Mouse (Mus musculus): ENCODE measurements at regions not wholly inside any gene's neighbourhood (a gene's known extent, or its start where the extent isn't known, plus 50 kb on each side); places are given as distances from the start of the nearest gene placed in this dataset.

DNA sequence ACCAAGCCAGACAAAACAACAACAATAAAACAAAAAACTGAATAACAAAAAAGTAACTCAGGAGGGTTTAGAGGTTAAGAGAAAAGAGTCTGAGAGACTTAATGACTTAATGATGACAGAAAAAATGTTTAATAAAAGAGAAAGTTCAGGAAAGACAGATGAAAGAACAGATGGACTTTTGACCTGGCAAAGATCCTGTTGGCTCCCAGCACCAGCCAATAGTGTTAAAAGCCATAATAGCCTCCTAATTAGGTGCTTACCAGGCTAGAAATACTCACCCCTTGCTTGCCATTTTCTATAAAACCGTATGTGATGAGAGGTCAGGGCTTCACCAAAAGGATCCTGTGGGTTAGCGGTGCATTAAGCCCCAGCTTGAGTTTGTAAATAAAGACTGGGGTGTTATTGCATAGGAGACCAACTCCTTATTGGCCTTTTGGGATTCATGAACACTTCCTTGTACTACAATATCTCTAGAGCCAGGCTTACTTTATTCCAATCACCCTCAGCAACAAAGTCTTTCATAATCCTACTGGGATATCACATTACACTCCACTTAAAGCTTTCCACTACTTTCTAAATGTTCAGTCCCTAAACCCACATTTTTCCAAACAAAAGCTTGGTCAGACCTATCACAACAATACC is 282.1 kb upstream of the Rasa1 start:
- no peak for DNase-seq (ENCODE audit: low spot score in 2 of 2)

- DNase-seq (ENCODE audit: low spot score in 2 of 2): no peak
These were observed 268.9 kb upstream of the Rasa1 start for GRCm38 (mm10) chr13:85557821-85558220.

- peak; percentile 22 to 51 for DNase-seq (ENCODE audit: low spot score in 2 of 2)
These were observed 267.3 kb upstream of the Rasa1 start for GRCm38 (mm10) chr13:85556101-85556853.

GRCm38 (mm10) chr13:85553072-85553471 is 264.1 kb upstream of the Rasa1 start:
- DNase-seq (ENCODE audit: low spot score in 2 of 2): no peak

DNA sequence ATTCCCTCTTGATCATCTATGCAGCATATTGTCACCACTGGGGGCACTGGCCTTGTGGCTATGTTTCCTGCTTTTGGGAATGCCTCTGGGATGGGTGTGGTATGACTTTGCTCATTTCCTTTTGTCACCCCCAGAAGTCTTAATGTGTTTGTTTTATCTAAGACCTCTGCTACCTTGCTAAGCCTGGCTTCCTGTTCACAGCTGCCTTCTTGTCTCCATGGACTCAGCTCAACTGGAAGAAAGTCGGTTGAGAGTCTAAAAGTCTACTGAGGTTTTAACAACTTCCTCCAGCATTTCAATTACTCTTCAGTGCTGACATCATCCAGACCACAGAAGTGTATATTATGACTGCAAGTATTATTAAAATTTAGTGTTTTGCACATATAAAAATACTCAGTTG is 220.7 kb upstream of the Rasa1 start:
- no peak for DNase-seq (ENCODE audit: low spot score in 2 of 2)

DNA sequence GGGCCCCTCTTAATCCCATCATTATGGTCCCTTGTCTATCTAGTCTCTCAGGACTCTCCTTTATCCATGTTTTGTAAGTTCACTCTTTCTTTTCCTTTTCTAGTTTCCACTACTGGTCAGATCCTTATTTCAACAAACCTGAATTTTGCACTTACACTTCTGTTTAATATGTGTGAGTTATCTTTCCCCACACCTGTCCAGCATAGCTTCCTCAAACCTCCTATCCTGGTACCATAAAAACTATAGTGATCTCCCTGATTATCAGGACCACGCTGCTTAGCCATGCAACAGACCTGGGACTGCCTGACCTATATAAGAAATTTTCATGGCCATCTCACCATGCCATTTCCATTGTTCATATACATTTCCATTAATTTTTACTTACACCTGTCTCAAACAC is 219.6 kb upstream of the Rasa1 start:
- DNase-seq (ENCODE audit: low spot score in 2 of 2): no peak

DNA sequence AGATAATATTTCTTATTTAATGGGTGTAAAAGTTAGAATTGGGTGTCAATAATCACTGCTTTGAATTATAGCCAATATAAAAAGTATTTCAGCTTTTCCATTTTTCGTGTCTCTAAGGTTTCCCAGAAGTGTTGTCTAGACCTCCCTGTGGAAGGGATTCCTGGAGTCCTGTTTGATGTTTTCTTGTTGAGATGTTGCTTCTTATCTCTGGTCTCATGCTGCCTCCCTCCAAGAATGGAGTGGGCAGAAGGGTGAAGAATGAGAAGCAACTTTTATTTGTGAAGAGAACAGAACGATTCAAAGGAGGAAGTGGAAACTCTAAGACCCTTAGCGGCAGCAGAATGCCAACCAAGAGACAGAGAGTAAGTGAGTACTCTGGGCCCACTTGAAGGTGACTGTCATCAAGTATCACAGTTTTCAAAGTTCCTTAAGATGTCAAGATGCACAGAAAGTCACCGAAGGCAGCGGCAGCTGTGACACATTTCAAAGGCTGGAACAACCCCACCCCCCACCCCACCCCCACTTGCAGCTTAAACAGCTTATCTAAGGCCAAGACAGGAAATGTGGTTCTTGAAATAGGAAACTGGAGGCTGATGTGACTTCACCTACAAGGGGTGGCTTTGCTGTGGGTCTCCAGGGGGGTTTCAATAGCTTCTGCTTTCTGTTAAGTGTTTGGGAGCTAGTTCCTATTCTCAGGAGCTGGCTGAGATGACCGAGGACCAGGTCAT is 218.6 kb upstream of the Rasa1 start:
- no peak for DNase-seq (ENCODE audit: low spot score in 2 of 2)

DNA sequence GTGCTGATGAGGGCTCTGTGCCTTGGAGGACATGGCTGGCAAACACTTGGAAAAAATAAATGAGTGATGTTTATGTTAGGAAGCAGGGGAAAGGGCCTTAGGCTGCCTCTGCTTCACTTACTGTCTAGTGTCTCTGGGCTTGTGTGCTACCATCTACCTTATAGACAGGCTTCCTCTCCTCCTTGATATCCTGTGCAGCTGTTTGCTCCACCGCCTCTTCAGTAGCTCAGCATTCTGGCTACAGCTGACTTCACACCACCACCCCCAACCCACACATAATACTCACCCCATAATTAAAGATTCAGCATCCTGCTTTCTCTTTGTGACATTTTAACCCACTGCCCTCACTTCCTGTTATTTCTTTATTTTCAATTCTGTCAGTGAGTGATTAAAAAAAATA is 217.9 kb upstream of the Rasa1 start:
- DNase-seq (ENCODE audit: low spot score in 2 of 2): no peak

DNA sequence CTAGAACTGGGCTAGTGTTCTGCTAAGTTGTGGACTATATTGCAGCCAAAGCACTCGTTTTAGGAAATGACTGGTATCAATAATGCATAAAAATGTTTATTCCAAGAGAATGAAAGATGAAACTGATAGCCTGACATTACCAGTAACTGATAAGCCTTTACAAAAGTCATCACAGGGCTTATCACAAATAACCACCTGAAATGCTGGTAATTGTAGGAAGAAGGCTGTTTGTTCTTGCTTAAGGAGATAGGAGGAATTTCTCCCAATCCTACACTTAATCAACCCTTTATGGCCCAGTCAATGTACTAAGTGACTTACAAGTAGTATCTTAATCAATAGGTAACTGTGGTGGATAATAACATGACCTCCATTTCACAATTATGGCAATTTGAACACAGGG is 217.1 kb upstream of the Rasa1 start:
- no peak for DNase-seq (ENCODE audit: low spot score in 2 of 2)

DNA sequence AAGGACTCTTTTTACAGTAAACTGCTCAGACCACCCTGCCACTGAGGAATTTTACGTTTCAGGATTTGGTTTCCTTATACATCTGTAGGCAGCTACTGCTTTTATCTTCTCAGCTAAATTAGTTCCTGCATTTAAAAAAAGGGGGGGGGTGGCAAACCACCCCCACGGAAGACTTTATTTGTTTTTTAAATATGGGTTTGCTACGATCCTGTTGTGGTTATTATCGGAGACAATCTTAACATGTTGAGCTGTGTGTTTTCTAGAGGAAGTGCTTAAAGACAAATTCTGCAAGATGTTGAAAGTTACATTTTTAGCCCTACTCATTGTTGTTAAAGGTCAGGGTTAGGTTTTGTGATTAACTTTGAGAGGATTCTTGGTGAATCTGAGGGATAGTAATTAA is 216.1 kb upstream of the Rasa1 start:
- DNase-seq (ENCODE audit: low spot score in 2 of 2): no peak

DNA sequence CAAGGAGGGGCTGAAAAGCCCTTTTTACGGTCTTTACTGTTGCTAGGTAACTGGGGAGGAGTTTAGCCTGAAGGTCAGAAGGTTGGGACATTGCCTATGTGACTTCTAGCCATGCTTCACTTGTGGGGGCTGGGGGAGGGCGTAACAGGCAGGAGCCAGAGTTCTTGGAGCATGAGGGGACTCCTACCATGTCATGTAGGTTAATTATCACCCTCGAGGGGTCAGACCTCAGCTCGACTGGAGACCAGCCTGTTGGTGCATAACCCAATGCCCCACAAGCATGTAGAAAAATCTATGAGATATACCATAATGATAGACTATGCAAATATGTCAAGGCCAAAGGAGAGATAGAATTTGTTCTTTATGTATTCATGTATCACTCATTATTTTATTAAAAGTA is 215.1 kb upstream of the Rasa1 start:
- DNase-seq (ENCODE audit: low spot score in 2 of 2): no peak

- no peak for DNase-seq (ENCODE audit: low spot score in 2 of 2)
These were observed 209.8 kb upstream of the Rasa1 start for GRCm38 (mm10) chr13:85498696-85499095.

GRCm38 (mm10) chr13:85484790-85485189 is 195.9 kb upstream of the Rasa1 start:
- no peak for DNase-seq (ENCODE audit: low spot score in 2 of 2)

DNA sequence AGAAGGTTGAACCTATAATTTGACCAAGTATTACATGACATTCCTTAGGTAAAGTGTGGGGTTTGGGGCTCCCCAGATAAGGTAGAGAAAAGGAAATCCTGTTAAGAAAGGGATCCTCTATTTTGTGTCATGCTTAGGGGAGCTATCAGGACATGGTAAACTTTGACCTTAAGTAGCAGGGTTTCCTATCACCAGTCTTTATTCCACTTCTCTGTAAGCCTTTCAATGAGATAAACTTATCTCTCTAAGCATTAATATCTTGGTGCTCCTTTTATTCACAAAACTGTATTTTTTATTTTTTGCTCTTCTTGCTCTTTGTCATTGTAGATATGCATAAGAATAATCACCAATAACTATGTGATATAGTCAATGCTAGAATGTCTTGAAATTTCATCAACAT is 194.4 kb upstream of the Rasa1 start:
- no peak for DNase-seq (ENCODE audit: low spot score in 2 of 2)

GRCm38 (mm10) chr13:85479405-85479804 is 190.5 kb upstream of the Rasa1 start:
- DNase-seq (ENCODE audit: low spot score in 2 of 2): no peak

- DNase-seq (ENCODE audit: low spot score in 2 of 2): no peak
These were observed 187.4 kb upstream of the Rasa1 start for GRCm38 (mm10) chr13:85476274-85476846.

GRCm38 (mm10) chr13:85471340-85471739 is 182.4 kb upstream of the Rasa1 start:
- no peak for DNase-seq (ENCODE audit: low spot score in 2 of 2)

DNA sequence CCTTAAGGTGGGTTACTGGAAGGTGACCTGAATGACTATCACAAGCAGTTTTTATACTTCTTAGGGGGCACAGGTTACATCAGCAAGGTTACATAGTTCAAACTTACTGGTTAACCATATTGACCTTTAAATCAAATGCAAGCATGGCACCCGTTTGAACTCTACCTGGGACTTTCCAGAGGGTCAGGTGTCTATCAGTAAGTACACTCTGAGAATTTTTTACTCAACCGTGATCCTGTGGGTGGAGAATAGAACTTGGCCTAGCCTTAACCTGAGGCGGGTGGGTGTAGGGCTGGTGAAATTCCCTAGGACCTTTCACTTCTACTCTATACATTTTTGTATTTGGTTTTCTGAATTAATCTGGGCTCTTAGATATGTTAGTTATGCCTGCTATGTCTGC is 170.5 kb upstream of the Rasa1 start:
- DNase-seq (ENCODE audit: low spot score in 2 of 2): no peak

- no peak for DNase-seq (ENCODE audit: low spot score in 2 of 2)
These were observed 169.7 kb upstream of the Rasa1 start for GRCm38 (mm10) chr13:85458611-85459010.

- DNase-seq (ENCODE audit: low spot score in 2 of 2): no peak
These were observed 150.7 kb upstream of the Rasa1 start for GRCm38 (mm10) chr13:85439581-85439980.

- no peak for DNase-seq (ENCODE audit: low spot score in 2 of 2)
These were observed 148.9 kb upstream of the Rasa1 start for GRCm38 (mm10) chr13:85437875-85438274.

DNA sequence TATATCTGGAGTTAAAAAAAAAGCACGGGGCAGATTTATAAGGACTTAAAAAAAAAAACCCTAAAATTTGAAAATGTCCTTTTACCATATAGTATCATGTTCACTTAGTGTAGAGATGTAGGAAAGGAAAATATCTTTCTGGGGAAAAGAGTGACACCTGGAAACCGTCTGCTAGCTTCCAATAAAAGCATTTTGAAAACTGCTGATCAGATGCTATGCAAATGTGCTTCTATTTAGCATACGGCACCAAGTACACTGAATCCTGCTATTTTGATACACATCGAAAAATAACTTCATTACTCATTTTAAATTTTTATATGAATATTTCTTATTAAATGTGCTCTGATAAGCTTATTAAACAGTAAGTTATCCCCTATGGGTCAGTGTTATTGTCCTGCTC is 148.1 kb upstream of the Rasa1 start:
- no peak for DNase-seq (ENCODE audit: low spot score in 2 of 2)
